Mouse (Mus musculus) brain, embryonic 18.5 days (tissue): Measurements from ENCODE around the gene Ntrk3.

Experiments used
- DNase-seq: peaks from one replicate; pipeline ENCODE4 v3.0.0-alpha.2; 2012; ENCODE audit warnings: low read depth, low spot score

Gene Ntrk3

GRCm38 (mm10) chr7:78579461-78580234 lies 158.2 kb downstream of the Ntrk3 start:
- DNase-seq: no peak

- DNase-seq: no peak
Observed at GRCm38 (mm10) chr7:78578461-78579359, 159.1 kb downstream of the Ntrk3 start.

- no peak for DNase-seq
Observed at GRCm38 (mm10) chr7:78578111-78578460, 159.7 kb downstream of the Ntrk3 start.

- DNase-seq: no peak
Observed at GRCm38 (mm10) chr7:78577462-78578110, 160.2 kb downstream of the Ntrk3 start.

- DNase-seq: no peak
Observed at GRCm38 (mm10) chr7:78576706-78577461, 160.9 kb downstream of the Ntrk3 start.

GRCm38 (mm10) chr7:78576169-78576568 lies 161.6 kb downstream of the Ntrk3 start:
- DNase-seq: no peak

- DNase-seq: no peak
Observed at GRCm38 (mm10) chr7:78575556-78575955, 162.3 kb downstream of the Ntrk3 start.

- DNase-seq: no peak
Observed at GRCm38 (mm10) chr7:78571196-78571595, 166.6 kb downstream of the Ntrk3 start.

- DNase-seq: no peak
Observed at GRCm38 (mm10) chr7:78569255-78569618, 168.6 kb downstream of the Ntrk3 start.

- DNase-seq: no peak
Observed at GRCm38 (mm10) chr7:78568411-78569254, 169.2 kb downstream of the Ntrk3 start.

- DNase-seq: no peak
Observed at GRCm38 (mm10) chr7:78566617-78567016, 171.2 kb downstream of the Ntrk3 start.

GRCm38 (mm10) chr7:78565386-78565785 lies 172.4 kb downstream of the Ntrk3 start:
- DNase-seq: no peak

GRCm38 (mm10) chr7:78558503-78558902 lies 179.3 kb downstream of the Ntrk3 start:
- no peak for DNase-seq

GRCm38 (mm10) chr7:78555532-78555931 lies 182.3 kb downstream of the Ntrk3 start:
- DNase-seq: no peak

- no peak for DNase-seq
Observed at GRCm38 (mm10) chr7:78549461-78549860, 188.4 kb downstream of the Ntrk3 start.

- no peak for DNase-seq
Observed at GRCm38 (mm10) chr7:78548721-78549120, 189.1 kb downstream of the Ntrk3 start.

GRCm38 (mm10) chr7:78546551-78546950 lies 191.3 kb downstream of the Ntrk3 start:
- no peak for DNase-seq

GRCm38 (mm10) chr7:78542468-78542867 lies 195.3 kb downstream of the Ntrk3 start:
- DNase-seq: no peak

GRCm38 (mm10) chr7:78530286-78530685 lies 207.5 kb downstream of the Ntrk3 start:
- no peak for DNase-seq

- DNase-seq: no peak
Observed at GRCm38 (mm10) chr7:78528008-78528407, 209.8 kb downstream of the Ntrk3 start.

- no peak for DNase-seq
Observed at GRCm38 (mm10) chr7:78527564-78527963, 210.2 kb downstream of the Ntrk3 start.
